Mouse (Mus musculus): ENCODE results near the gene Ggcx. TPM values are rescaled to one million over a fixed set of nuclear protein-coding genes. Genes with fewer than 3 reads are reported as not detected.
A peak's percentile ranks its signal among the peaks of the same experiment; 100 is the strongest.

Ggcx gene
- polyA plus RNA-seq, 1 experiment from 2014 or later: 15.8 TPM

GRCm38 (mm10) chr6:72410518-72410917 is 3.6 kb upstream of the Ggcx start:
- H3K4me2 ChIP-seq (ENCODE audit: low read length): no peak overlapping the region
- no peak overlapping the region for H3K4me3 ChIP-seq (ENCODE audit: low read length)
- H3K36me3 ChIP-seq (ENCODE audit: control insufficient read depth, insufficient read depth, low read length): no peaks in the 10 kb centered on the region
- no peak for ATAC-seq
- 82% methylated on average over 7 of the region's 7 CpGs for WGBS
- H3K4me1 ChIP-seq (ENCODE audit: control insufficient read depth, insufficient read depth, low read depth, low read length): peaks cover 12% of the 10 kb centered on the region
- no peak overlapping the region for H3K27ac ChIP-seq (ENCODE audit: low read depth, low read length)
- H3K27me3 ChIP-seq (replicated peaks; ENCODE audit: control insufficient read depth, insufficient read depth, low read length): no peaks in the 10 kb centered on the region; the same call in 1 of the 2 replicates
- H3K9me3 ChIP-seq (ENCODE audit: control insufficient read depth, low read length): no peaks in the 10 kb centered on the region
- H3K9ac ChIP-seq (ENCODE audit: low read depth, low read length): no peak overlapping the region

- H3K4me1 ChIP-seq (ENCODE audit: control insufficient read depth, insufficient read depth, low read depth, low read length): peaks cover 15% of the 10 kb centered on the region
- peaks cover 7% of the 10 kb centered on the region; the same call in 1 of the 2 replicates for H3K36me3 ChIP-seq (ENCODE audit: control insufficient read depth, insufficient read depth, low read length)
- ATAC-seq: no peak
- H3K9me3 ChIP-seq (ENCODE audit: control insufficient read depth, low read length): no peaks in the 10 kb centered on the region
- WGBS: 86% methylated on average over 5 of the region's 5 CpGs
- H3K27me3 ChIP-seq (replicated peaks; ENCODE audit: control insufficient read depth, insufficient read depth, low read length): no peaks in the 10 kb centered on the region; the same call in 1 of the 2 replicates
- peak overlapping the region; percentile 65 for H3K4me3 ChIP-seq (ENCODE audit: low read length)
- peak overlapping the region; percentile 69 for H3K4me2 ChIP-seq (ENCODE audit: low read length)
- no peak overlapping the region for H3K9ac ChIP-seq (ENCODE audit: low read depth, low read length)
- no peak overlapping the region for H3K27ac ChIP-seq (ENCODE audit: low read depth, low read length)
Observed at GRCm38 (mm10) chr6:72415181-72415580, 1.1 kb downstream of the Ggcx start.

- Histone ChIP-seq H3K4me2 (ENCODE audit: low read length) (no peak overlapping the region), H3K36me3 (ENCODE audit: control insufficient read depth, insufficient read depth, low read length) (peaks cover 7% of the 10 kb centered on the region; the same call in 1 of the 2 replicates), H3K27me3 (replicated peaks; ENCODE audit: control insufficient read depth, insufficient read depth, low read length) (no peaks in the 10 kb centered on the region), H3K4me3 (ENCODE audit: low read length) (no peak overlapping the region), H3K27ac (ENCODE audit: low read depth, low read length) (no peak overlapping the region), H3K9ac (ENCODE audit: low read depth, low read length) (no peak overlapping the region), H3K4me1 (ENCODE audit: control insufficient read depth, insufficient read depth, low read depth, low read length) (peaks cover 15% of the 10 kb centered on the region), H3K9me3 (ENCODE audit: control insufficient read depth, low read length) (no peaks in the 10 kb centered on the region)
- no peak for ATAC-seq
- 85% methylated on average over 7 of the region's 7 CpGs for WGBS
Observed at GRCm38 (mm10) chr6:72415964-72416772, 2.1 kb downstream of the Ggcx start.

GRCm38 (mm10) chr6:72418279-72418678 is 4.2 kb downstream of the Ggcx start:
- H3K9ac ChIP-seq (ENCODE audit: low read depth, low read length): no peak overlapping the region
- peaks cover 9% of the 10 kb centered on the region for H3K36me3 ChIP-seq (ENCODE audit: control insufficient read depth, insufficient read depth, low read length)
- no peak for ATAC-seq
- no peaks in the 10 kb centered on the region for H3K27me3 ChIP-seq (replicated peaks; ENCODE audit: control insufficient read depth, insufficient read depth, low read length)
- 91% methylated on average over 4 of the region's 4 CpGs for WGBS
- no peaks in the 10 kb centered on the region for H3K9me3 ChIP-seq (ENCODE audit: control insufficient read depth, low read length)
- H3K27ac ChIP-seq (ENCODE audit: low read depth, low read length): no peak overlapping the region
- H3K4me1 ChIP-seq (ENCODE audit: control insufficient read depth, insufficient read depth, low read depth, low read length): peaks cover 15% of the 10 kb centered on the region
- H3K4me3 ChIP-seq (ENCODE audit: low read length): no peak overlapping the region
- H3K4me2 ChIP-seq (ENCODE audit: low read length): no peak overlapping the region

- Histone ChIP-seq H3K27me3 (replicated peaks; ENCODE audit: control insufficient read depth, insufficient read depth, low read length) (no peaks in the 10 kb centered on the region), H3K36me3 (ENCODE audit: control insufficient read depth, insufficient read depth, low read length) (peaks cover 13% of the 10 kb centered on the region), H3K4me2 (ENCODE audit: low read length) (no peak overlapping the region), H3K4me1 (ENCODE audit: control insufficient read depth, insufficient read depth, low read depth, low read length) (peaks cover 8% of the 10 kb centered on the region), H3K9me3 (ENCODE audit: control insufficient read depth, low read length) (no peaks in the 10 kb centered on the region), H3K27ac (ENCODE audit: low read depth, low read length) (no peak overlapping the region), H3K9ac (ENCODE audit: low read depth, low read length) (no peak overlapping the region), H3K4me3 (ENCODE audit: low read length) (no peak overlapping the region)
- WGBS: 90% methylated on average over 1 of the region's 1 CpGs
- no peak for ATAC-seq
Observed at GRCm38 (mm10) chr6:72419806-72420205, 5.7 kb downstream of the Ggcx start.

- Histone ChIP-seq H3K4me1 (ENCODE audit: control insufficient read depth, insufficient read depth, low read depth, low read length) (no peaks in the 10 kb centered on the region; the same call in 1 of the 2 replicates), H3K27ac (ENCODE audit: low read depth, low read length) (no peak overlapping the region), H3K36me3 (ENCODE audit: control insufficient read depth, insufficient read depth, low read length) (peaks cover 24% of the 10 kb centered on the region), H3K4me2 (ENCODE audit: low read length) (no peak overlapping the region), H3K4me3 (ENCODE audit: low read length) (no peak overlapping the region), H3K27me3 (replicated peaks; ENCODE audit: control insufficient read depth, insufficient read depth, low read length) (no peaks in the 10 kb centered on the region), H3K9ac (ENCODE audit: low read depth, low read length) (no peak overlapping the region), H3K9me3 (ENCODE audit: control insufficient read depth, low read length) (no peaks in the 10 kb centered on the region)
- 95% methylated on average over 10 of the region's 10 CpGs for WGBS
- ATAC-seq: no peak
Observed at GRCm38 (mm10) chr6:72420901-72421300, 6.8 kb downstream of the Ggcx start.

GRCm38 (mm10) chr6:72425646-72426045 is 11.5 kb downstream of the Ggcx start:
- WGBS: 94% methylated on average over 11 of the region's 11 CpGs
- H3K4me2 ChIP-seq (ENCODE audit: low read length): no peak overlapping the region
- no peaks in the 10 kb centered on the region for H3K27me3 ChIP-seq (replicated peaks; ENCODE audit: control insufficient read depth, insufficient read depth, low read length)
- H3K36me3 ChIP-seq (ENCODE audit: control insufficient read depth, insufficient read depth, low read length): peaks cover 28% of the 10 kb centered on the region
- ATAC-seq: no peak
- no peaks in the 10 kb centered on the region for H3K4me1 ChIP-seq (ENCODE audit: control insufficient read depth, insufficient read depth, low read depth, low read length)
- no peak overlapping the region for H3K27ac ChIP-seq (ENCODE audit: low read depth, low read length)
- H3K9me3 ChIP-seq (ENCODE audit: control insufficient read depth, low read length): no peaks in the 10 kb centered on the region
- no peak overlapping the region for H3K4me3 ChIP-seq (ENCODE audit: low read length)
- no peak overlapping the region for H3K9ac ChIP-seq (ENCODE audit: low read depth, low read length)

GRCm38 (mm10) chr6:72428036-72428435 is 13.9 kb downstream of the Ggcx start:
- no peaks in the 10 kb centered on the region for H3K9me3 ChIP-seq (ENCODE audit: control insufficient read depth, low read length)
- no peaks in the 10 kb centered on the region for H3K27me3 ChIP-seq (replicated peaks; ENCODE audit: control insufficient read depth, insufficient read depth, low read length)
- no peaks in the 10 kb centered on the region for H3K4me1 ChIP-seq (ENCODE audit: control insufficient read depth, insufficient read depth, low read depth, low read length)
- 39% methylated on average over 8 of the region's 8 CpGs for WGBS
- no peak overlapping the region for H3K27ac ChIP-seq (ENCODE audit: low read depth, low read length)
- H3K4me2 ChIP-seq (ENCODE audit: low read length): no peak overlapping the region
- H3K9ac ChIP-seq (ENCODE audit: low read depth, low read length): no peak overlapping the region
- H3K36me3 ChIP-seq (ENCODE audit: control insufficient read depth, insufficient read depth, low read length): peaks cover 42% of the 10 kb centered on the region
- peak; percentile 85 for ATAC-seq
- no peak overlapping the region for H3K4me3 ChIP-seq (ENCODE audit: low read length)

- H3K27me3 ChIP-seq (replicated peaks; ENCODE audit: control insufficient read depth, insufficient read depth, low read length): no peaks in the 10 kb centered on the region
- no peak overlapping the region for H3K9ac ChIP-seq (ENCODE audit: low read depth, low read length)
- H3K4me2 ChIP-seq (ENCODE audit: low read length): no peak overlapping the region
- H3K27ac ChIP-seq (ENCODE audit: low read depth, low read length): no peak overlapping the region
- no peak overlapping the region for H3K4me3 ChIP-seq (ENCODE audit: low read length)
- no peaks in the 10 kb centered on the region for H3K4me1 ChIP-seq (ENCODE audit: control insufficient read depth, insufficient read depth, low read depth, low read length)
- no peak for ATAC-seq
- H3K36me3 ChIP-seq (ENCODE audit: control insufficient read depth, insufficient read depth, low read length): peaks cover 38% of the 10 kb centered on the region
- H3K9me3 ChIP-seq (ENCODE audit: control insufficient read depth, low read length): no peaks in the 10 kb centered on the region
- 88% methylated on average over 21 of the region's 21 CpGs for WGBS
Observed at GRCm38 (mm10) chr6:72429061-72429842, 15.1 kb downstream of the Ggcx start.
